Mouse (Mus musculus): ENCODE data around the gene Olfr55.
"Not testable (repeated sequence)": the region's sequence is repeated elsewhere in the genome, so short reads cannot be mapped to it uniquely, and the experiment has no call there.

The Olfr55 gene

DNA sequence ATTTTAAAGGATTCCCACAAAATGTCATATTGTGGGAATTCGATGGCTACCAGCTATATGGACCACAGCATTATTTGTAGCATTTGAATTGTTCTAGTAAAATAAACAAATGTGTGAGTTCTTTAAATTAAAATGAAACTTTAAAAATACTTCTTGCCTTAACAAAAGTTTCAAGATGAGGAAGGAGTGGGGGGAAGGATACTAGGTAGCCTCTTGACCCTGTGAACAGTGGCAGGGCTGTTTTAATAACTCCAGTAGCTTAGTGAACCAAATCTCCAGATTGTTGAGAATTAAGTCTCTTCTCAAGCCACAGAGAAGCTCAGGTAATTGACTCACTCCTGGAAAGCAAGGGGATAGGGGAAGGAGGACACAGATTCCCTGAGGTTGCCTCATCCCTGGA lies at the start of gene Olfr55:
TSS of gene Olfr55 (plus strand) at position 301 of the 400 bp plus-strand sequence.
- not testable (repeated sequence) for DNase-seq

DNA sequence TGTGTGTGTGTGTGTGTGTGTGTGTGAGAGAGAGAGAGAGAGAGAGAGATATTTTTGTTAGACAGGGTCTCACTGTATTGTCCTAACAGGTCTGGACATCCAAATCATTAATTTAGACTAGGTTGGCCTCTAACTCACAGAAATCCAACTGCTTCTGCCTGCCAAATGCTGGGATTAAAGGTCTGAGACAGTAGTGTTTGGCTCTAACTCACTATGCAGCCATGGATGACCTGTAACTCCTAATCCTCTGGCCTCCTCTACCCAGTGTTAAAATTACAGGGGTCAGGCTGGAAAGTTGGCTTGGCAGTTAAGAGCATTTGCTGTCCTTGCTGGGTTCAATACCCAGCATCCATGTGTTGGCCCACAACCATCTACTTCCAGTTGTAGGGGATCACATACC lies 43.7 kb upstream of the Olfr55 start:
- no peak for DNase-seq

- DNase-seq: no peak
Measured at GRCm38 (mm10) chr17:33126257-33126656, 42.0 kb upstream of the Olfr55 start.

- no peak for DNase-seq
Measured at GRCm38 (mm10) chr17:33139261-33139820, 28.9 kb upstream of the Olfr55 start, which contains the start of gene Morc2b. Gene Morc2b, minus strand, starts transcription at chr17:33139683.

DNA sequence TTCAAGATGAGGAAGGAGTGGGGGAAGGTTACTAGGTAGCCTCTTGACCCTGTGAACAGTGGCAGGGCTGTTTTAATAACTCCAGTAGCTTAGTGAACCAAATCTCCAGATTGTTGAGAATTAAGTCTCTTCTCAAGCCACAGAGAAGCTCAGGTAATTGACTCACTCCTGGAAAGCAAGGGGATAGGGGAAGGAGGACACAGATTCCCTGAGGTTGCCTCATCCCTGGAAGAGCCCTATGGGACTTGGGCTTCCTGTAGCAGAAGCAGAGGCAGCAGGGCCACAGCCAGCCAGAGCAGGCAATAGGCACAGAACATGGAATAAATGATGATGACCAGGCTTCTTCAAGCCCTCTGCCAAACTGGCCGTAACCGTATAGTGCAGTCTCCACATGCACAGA lies 22.8 kb downstream of the Olfr55 start, which contains the start of gene Olfr239:
TSS of gene Olfr239 (plus strand) at position 301 of the 400 bp plus-strand sequence.
- DNase-seq: not testable (repeated sequence)

DNA sequence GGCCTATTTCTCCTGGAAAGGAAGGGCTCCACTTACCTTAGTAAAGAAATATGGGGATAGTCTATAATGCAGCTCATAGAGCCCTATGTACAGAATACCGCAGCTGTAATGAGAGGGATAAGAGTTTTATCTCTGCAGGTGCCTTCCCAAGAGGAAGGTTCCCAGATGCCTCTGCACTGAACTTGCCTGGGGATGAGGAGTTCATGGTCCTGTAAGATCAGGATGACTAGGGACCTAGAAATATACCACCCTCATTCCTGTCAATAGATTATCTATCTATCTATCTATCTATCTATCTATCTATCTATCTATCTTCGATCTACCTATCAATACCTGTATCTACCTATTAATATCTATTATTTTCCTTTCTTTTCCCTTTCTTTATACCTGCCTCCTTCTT lies 53.3 kb downstream of the Olfr55 start, which contains the start of gene Olfr1564:
TSS of gene Olfr1564 (minus strand) at position 101 of the 400 bp plus-strand sequence.
- DNase-seq: no peak

Measured in layer of hippocampus, adult 9-11 months (tissue).